Mouse (Mus musculus): ENCODE measurements around the gene Klhdc1. TPM values are rescaled to one million over a fixed set of nuclear protein-coding genes. Genes with fewer than 3 reads are reported as not detected.

The Klhdc1 gene
- polyA plus RNA-seq, 1 experiment from 2014 or later: 25.5 TPM

DNA sequence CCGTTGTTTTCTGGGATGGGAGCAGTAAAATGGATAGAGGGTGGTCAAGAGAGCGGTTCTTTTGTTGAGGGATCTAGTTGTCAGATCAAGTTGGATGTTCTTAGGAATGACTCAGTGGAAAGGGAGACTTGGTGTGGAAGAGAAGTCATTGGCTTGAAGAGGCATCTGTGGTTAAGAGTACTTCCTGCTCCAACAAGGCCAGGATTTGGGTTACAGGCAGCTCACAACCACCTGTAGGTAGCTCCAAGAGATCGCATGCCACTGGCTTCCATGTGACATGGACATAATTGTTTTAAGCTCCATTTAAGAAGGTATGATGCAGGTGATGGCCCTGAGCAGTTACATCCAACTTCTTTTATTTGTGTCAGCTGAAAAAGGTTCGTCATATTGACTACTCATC lies 8.8 kb downstream of the Klhdc1 start:
- Histone ChIP-seq H3K9ac (replicated peaks; ENCODE audit: low read depth) (no peak overlapping the region), H3K4me2 (replicated peaks; ENCODE audit: low read depth, low read length) (no peak overlapping the region), H3K36me3 (ENCODE audit: insufficient read depth, low read length) (no peaks in the 10 kb centered on the region), H3K27me3 (replicated peaks; ENCODE audit: insufficient read depth, low read length) (no peaks in the 10 kb centered on the region), H3K4me1 (ENCODE audit: insufficient read depth, low read depth, low read length) (no peaks in the 10 kb centered on the region), H3K4me3 (ENCODE audit: low read depth, low read length) (no peak overlapping the region), H3K27ac (ENCODE audit: low read length) (no peak overlapping the region), H3K9me3 (ENCODE audit: low read length) (no peaks in the 10 kb centered on the region)
- TF ChIP-seq EP300 (IDR thresholded peaks at IDR 0.05): no peak
- TF ChIP-seq CTCF (IDR thresholded peaks at IDR 0.05): no peak
- DNase-seq (ENCODE audit: low spot score): no peak
- no peak for ATAC-seq
- 84% methylated on average over 4 of the region's 4 CpGs for WGBS

DNA sequence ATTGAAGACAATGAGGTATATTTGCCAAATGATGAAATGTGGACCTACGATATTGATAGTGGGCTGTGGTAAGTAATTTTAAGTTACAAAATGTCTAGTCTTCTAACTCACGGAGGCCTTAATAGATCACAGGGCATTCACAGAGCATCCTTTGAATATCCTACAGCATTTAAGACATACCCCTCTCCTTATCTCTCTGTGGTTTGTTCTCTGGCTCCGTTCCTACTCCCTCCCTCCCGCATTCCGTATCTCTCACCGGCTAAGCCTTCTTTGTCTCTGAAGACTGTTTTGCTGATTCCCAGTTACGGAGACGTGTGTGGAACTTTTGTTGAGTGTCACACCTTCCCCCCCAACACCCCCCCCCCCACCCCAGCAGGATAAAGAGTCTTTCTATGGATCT lies 9.8 kb downstream of the Klhdc1 start:
- TF ChIP-seq CTCF (IDR thresholded peaks at IDR 0.05) (no peak), EP300 (IDR thresholded peaks at IDR 0.05) (no peak)

DNA sequence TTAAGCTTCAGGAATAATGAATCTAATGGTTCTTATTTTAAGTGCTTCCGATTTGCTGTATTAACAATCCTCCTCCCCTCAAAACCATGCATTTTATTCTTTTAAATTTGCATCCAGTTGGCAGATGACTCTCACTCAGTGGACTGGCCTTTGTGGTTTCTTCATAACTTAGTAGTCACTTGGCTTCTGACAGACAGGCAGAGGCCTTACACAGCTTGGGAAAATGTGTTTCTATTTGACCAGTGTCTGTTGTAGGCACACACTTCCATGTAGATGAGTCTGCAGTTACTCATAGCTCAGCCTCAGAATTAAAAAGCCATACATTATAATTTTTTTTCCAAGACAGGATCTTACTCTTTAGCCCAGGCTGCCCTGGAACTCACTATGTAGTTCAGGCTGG lies 12.8 kb downstream of the Klhdc1 start:
- Histone ChIP-seq H3K27ac (ENCODE audit: low read length) (no peak overlapping the region), H3K9me3 (ENCODE audit: low read length) (no peaks in the 10 kb centered on the region), H3K27me3 (replicated peaks; ENCODE audit: insufficient read depth, low read length) (no peaks in the 10 kb centered on the region), H3K4me3 (ENCODE audit: low read depth, low read length) (no peak overlapping the region), H3K4me2 (replicated peaks; ENCODE audit: low read depth, low read length) (no peak overlapping the region), H3K4me1 (ENCODE audit: insufficient read depth, low read depth, low read length) (no peaks in the 10 kb centered on the region), H3K9ac (replicated peaks; ENCODE audit: low read depth) (no peak overlapping the region), H3K36me3 (ENCODE audit: insufficient read depth, low read length) (no peaks in the 10 kb centered on the region)
- WGBS: 92% methylated on average over 1 of the region's 1 CpGs
- DNase-seq (ENCODE audit: low spot score) (no peak), ATAC-seq (no peak)
- TF ChIP-seq CTCF (IDR thresholded peaks at IDR 0.05): no peak
- no peak for TF ChIP-seq EP300 (IDR thresholded peaks at IDR 0.05)

More for the DNA sequence above, 9.8 kb downstream of the Klhdc1 start:
- Histone ChIP-seq H3K9ac (replicated peaks; ENCODE audit: low read depth) (no peak overlapping the region), H3K9me3 (ENCODE audit: low read length) (no peaks in the 10 kb centered on the region), H3K4me1 (ENCODE audit: insufficient read depth, low read depth, low read length) (no peaks in the 10 kb centered on the region), H3K27ac (ENCODE audit: low read length) (no peak overlapping the region), H3K27me3 (replicated peaks; ENCODE audit: insufficient read depth, low read length) (no peaks in the 10 kb centered on the region), H3K4me2 (replicated peaks; ENCODE audit: low read depth, low read length) (no peak overlapping the region), H3K4me3 (ENCODE audit: low read depth, low read length) (no peak overlapping the region), H3K36me3 (ENCODE audit: insufficient read depth, low read length) (no peaks in the 10 kb centered on the region)
- DNase-seq (ENCODE audit: low spot score) (no peak), ATAC-seq (no peak)
- 50% methylated on average over 8 of the region's 8 CpGs for WGBS

DNA sequence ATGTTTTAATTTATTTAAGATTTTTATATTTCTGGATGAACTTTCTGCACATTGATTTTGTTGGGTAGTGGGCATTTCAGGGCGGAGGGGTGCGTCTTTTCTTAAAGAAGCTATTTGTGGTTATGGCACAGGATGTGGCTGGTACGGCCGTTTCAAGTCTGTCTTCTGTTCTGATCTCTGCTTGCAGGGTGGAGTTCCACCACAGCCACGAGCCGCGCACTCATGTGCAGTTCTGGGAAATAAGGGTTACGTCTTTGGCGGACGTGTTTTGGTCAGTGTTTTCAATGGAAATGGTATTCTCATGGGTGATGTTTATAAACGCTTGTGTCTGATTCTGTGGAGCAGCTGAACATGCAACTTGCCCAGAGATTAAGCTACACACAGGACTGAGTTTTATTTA lies 16.9 kb downstream of the Klhdc1 start:
- Histone ChIP-seq H3K36me3 (ENCODE audit: insufficient read depth, low read length) (no peaks in the 10 kb centered on the region), H3K27ac (ENCODE audit: low read length) (no peak overlapping the region), H3K4me2 (replicated peaks; ENCODE audit: low read depth, low read length) (no peak overlapping the region), H3K9ac (replicated peaks; ENCODE audit: low read depth) (no peak overlapping the region), H3K27me3 (replicated peaks; ENCODE audit: insufficient read depth, low read length) (no peaks in the 10 kb centered on the region), H3K4me1 (ENCODE audit: insufficient read depth, low read depth, low read length) (no peaks in the 10 kb centered on the region), H3K9me3 (ENCODE audit: low read length) (no peaks in the 10 kb centered on the region), H3K4me3 (ENCODE audit: low read depth, low read length) (no peak overlapping the region)
- ATAC-seq (no peak), DNase-seq (ENCODE audit: low spot score) (no peak)
- TF ChIP-seq EP300 (IDR thresholded peaks at IDR 0.05): no peak
- no peak for TF ChIP-seq CTCF (IDR thresholded peaks at IDR 0.05)
- WGBS: 75% methylated on average over 11 of the region's 11 CpGs

DNA sequence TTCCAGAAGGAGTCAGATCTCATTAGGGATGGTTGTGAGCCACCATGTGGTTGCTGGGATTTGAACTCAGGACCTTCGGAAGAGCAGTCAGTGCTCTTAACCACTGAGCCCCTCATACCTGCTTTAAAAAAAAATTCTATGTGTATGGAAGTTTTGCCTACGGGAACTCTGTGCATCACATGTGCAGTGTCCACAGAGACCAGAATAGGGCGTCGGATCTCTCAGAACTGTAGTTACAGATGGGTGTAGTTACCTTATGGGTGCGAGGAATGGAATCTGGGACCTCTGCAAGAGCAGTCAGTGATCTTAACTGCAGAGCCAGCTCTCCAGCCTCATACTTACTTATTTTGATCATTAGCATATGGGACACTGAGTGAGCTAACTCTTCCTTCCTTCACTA lies 21.3 kb downstream of the Klhdc1 start:
- 98% methylated on average over 5 of the region's 5 CpGs for WGBS
- no peak for ATAC-seq
- H3K9ac ChIP-seq (replicated peaks; ENCODE audit: low read depth): no peak overlapping the region
- no peak overlapping the region for H3K27ac ChIP-seq (ENCODE audit: low read length)
- no peaks in the 10 kb centered on the region for H3K27me3 ChIP-seq (replicated peaks; ENCODE audit: insufficient read depth, low read length)
- no peak overlapping the region for H3K4me3 ChIP-seq (ENCODE audit: low read depth, low read length)
- DNase-seq (ENCODE audit: low spot score): no peak
- H3K4me1 ChIP-seq (ENCODE audit: insufficient read depth, low read depth, low read length): no peaks in the 10 kb centered on the region
- H3K36me3 ChIP-seq (ENCODE audit: insufficient read depth, low read length): no peaks in the 10 kb centered on the region
- no peak overlapping the region for H3K4me2 ChIP-seq (replicated peaks; ENCODE audit: low read depth, low read length)
- H3K9me3 ChIP-seq (ENCODE audit: low read length): no peaks in the 10 kb centered on the region
- TF ChIP-seq CTCF (IDR thresholded peaks at IDR 0.05): no peak
- TF ChIP-seq EP300 (IDR thresholded peaks at IDR 0.05): no peak

DNA sequence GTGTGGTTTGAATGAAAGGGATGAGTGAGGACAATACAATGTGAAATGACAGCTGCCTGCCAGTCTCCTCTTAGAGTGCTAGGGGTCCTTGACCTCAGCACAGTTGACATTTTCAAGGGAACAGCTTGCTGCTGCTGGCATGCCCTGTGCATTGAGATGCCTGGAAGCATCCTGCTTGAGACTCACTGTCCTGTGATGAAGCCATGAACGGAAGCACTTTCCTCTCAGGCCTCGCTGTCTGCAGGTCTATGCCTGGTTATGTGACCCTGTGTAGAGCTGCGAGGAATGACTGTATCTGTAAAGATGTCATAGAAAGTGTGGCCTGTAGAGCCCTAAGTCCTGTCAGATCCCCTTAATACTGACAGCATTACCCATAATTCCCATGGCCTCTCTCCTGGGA lies 24.1 kb downstream of the Klhdc1 start:
- Histone ChIP-seq H3K4me1 (ENCODE audit: insufficient read depth, low read depth, low read length) (no peaks in the 10 kb centered on the region), H3K36me3 (ENCODE audit: insufficient read depth, low read length) (no peaks in the 10 kb centered on the region), H3K9me3 (ENCODE audit: low read length) (no peaks in the 10 kb centered on the region), H3K9ac (replicated peaks; ENCODE audit: low read depth) (no peak overlapping the region), H3K27ac (ENCODE audit: low read length) (no peak overlapping the region), H3K4me3 (ENCODE audit: low read depth, low read length) (no peak overlapping the region), H3K4me2 (replicated peaks; ENCODE audit: low read depth, low read length) (no peak overlapping the region), H3K27me3 (replicated peaks; ENCODE audit: insufficient read depth, low read length) (no peaks in the 10 kb centered on the region)
- ATAC-seq: no peak
- no peak for DNase-seq (ENCODE audit: low spot score)
- 84% methylated on average over 3 of the region's 3 CpGs for WGBS
- TF ChIP-seq EP300 (IDR thresholded peaks at IDR 0.05) (no peak), CTCF (IDR thresholded peaks at IDR 0.05) (no peak)

DNA sequence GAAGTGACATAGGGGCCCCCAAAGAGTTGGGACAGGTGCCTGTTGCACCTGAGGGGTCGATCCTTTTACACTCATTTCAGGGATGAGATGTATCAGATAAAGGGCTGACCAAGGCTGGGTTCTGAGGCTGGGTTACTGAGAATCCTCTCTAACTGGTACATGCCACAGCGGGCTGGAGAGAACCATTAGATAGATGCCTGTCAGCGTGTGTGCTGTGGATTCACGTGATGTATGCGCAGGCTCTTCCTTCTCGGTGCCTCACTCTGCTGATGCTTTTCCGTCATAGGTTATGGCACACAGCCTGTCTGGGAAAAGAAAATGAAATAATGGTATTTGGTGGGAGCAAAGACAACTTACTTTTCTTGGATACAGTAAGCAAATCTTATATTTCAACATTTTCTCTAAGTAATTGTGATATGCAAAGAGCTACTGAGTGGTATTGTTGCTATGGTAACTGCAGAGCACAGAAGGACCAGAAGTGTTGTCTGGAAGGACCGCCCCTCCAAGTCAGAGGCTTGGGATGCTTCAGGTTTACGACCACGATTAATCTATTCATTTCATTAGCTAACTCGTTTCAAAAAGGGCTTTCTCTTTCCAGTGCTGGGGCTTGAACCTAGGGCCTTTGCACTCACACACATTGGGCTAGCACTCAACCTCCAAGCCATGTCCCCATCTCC lies 27.1 kb downstream of the Klhdc1 start:
- no peaks in the 10 kb centered on the region for H3K36me3 ChIP-seq (ENCODE audit: insufficient read depth, low read length)
- H3K9me3 ChIP-seq (ENCODE audit: low read length): no peaks in the 10 kb centered on the region
- 79% methylated on average over 11 of the region's 11 CpGs for WGBS
- TF ChIP-seq EP300 (IDR thresholded peaks at IDR 0.05): no peak
- TF ChIP-seq CTCF (IDR thresholded peaks at IDR 0.05): no peak
- no peak overlapping the region for H3K9ac ChIP-seq (replicated peaks; ENCODE audit: low read depth)
- no peak overlapping the region for H3K27ac ChIP-seq (ENCODE audit: low read length)
- no peak overlapping the region for H3K4me3 ChIP-seq (ENCODE audit: low read depth, low read length)
- ATAC-seq (no peak), DNase-seq (ENCODE audit: low spot score) (no peak)
- no peaks in the 10 kb centered on the region for H3K4me1 ChIP-seq (ENCODE audit: insufficient read depth, low read depth, low read length)
- no peaks in the 10 kb centered on the region for H3K27me3 ChIP-seq (replicated peaks; ENCODE audit: insufficient read depth, low read length)
- H3K4me2 ChIP-seq (replicated peaks; ENCODE audit: low read depth, low read length): no peak overlapping the region

All from lung, postnatal 0 days (tissue).